9 mouse cellular contexts compared by ENCODE assay signal in the genomic region with DNA sequence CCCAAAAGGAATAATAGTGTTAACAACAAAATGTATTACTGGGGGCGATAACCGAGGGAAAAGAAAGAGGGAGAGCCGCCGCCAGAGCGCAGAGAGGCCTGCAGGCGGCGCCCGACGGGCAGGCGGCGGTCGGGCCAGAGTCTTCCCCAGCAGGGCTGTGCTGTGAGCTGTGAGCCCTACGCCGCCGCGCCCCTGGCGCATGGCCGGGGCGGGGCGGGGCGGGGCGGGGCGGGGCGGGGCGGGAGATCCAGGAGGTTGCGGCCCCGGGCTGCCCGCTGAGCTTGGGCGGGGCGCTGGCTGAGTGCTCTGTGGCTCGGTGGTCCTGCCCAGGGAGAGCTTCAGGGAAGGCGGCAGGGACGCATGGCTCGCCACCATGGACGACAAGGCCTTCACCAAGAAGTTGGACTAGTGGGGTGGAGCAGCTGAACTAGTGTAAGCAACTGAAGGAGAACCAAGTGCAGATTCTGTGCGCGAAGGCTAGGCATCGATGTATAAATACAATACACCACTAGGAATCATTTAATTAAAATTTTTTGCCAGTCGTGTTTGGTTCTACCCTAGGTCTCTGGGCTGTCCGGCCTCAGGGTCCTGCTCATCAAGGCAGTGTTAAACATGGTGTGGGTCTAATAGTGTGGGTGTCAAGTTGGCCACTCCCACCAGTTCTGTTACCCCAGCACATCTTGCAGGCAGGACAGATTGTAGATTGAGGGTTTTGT. TPM values are rescaled to one million over a fixed set of nuclear protein-coding genes. Genes with fewer than 3 reads are reported as not detected.
A peak's percentile ranks its signal among the peaks of the same experiment; 100 is the strongest.
DNase-seq lines count a peak whose midpoint lies in the region; ATAC-seq and TF ChIP-seq lines count a peak whose summit lies in the region.
"Had no signal": no experiment of that assay in that cellular context is flagged by ENCODE, and none has a peak within 500 bp of the region (broad histone marks: within the 10 kb centered on the region; RNA-seq: fewer than 3 reads in every experiment).

No protein-coding gene starts in this region.

- H3K9ac ChIP-seq in ES-Bruce4 (ENCODE audit: low read depth, poor library complexity, severe bottlenecking) = no peak overlapping the region
- H3K9ac ChIP-seq in forebrain, embryonic 15.5 days (replicated peaks) = peak overlapping the region; percentile 37

- peak; percentile 61 for TF ChIP-seq CTCF in ES-Bruce4 (IDR thresholded peaks at IDR 0.05; ENCODE audit: low read depth, low read length)

- no peak for TF ChIP-seq EP300 in ES-Bruce4 (IDR thresholded peaks at IDR 0.05; ENCODE audit: insufficient read depth, low read depth, low read length)

- H3K27ac ChIP-seq in ES-Bruce4 (ENCODE audit: insufficient read depth, low read length) = no peak overlapping the region
- no peak overlapping the region for H3K27ac ChIP-seq in forebrain, embryonic 15.5 days (replicated peaks)

- TF ChIP-seq POLR2A in ES-Bruce4 (IDR thresholded peaks at IDR 0.05; ENCODE audit: insufficient read depth, low read length) = no peak

- H3K27me3 ChIP-seq in ES-Bruce4 (ENCODE audit: control insufficient read depth, insufficient read depth, low read length, poor library complexity, severe bottlenecking) = no peaks in the 10 kb centered on the region; the same call in 1 of the 2 replicates
- no peaks in the 10 kb centered on the region for H3K27me3 ChIP-seq in forebrain, embryonic 15.5 days

- no peaks in the 10 kb centered on the region for H3K4me1 ChIP-seq in ES-Bruce4 (ENCODE audit: control insufficient read depth, insufficient read depth, low read length)
- H3K4me1 ChIP-seq in forebrain, embryonic 15.5 days = no peaks in the 10 kb centered on the region

- H3K4me2 ChIP-seq in forebrain, embryonic 15.5 days (replicated peaks) = peak overlapping the region; percentile 59

- no peaks in the 10 kb centered on the region for H3K9me3 ChIP-seq in ES-Bruce4 (replicated peaks; ENCODE audit: control insufficient read depth, insufficient read depth, low read length, poor library complexity, severe bottlenecking)
- H3K9me3 ChIP-seq in forebrain, embryonic 15.5 days = no peaks in the 10 kb centered on the region

- H3K36me3 ChIP-seq in ES-Bruce4 (ENCODE audit: control insufficient read depth, insufficient read depth, low read length, poor library complexity, severe bottlenecking) = no peaks in the 10 kb centered on the region
- H3K36me3 ChIP-seq in forebrain, embryonic 15.5 days = no peaks in the 10 kb centered on the region

- 4% methylated on average over 40 of the region's 40 CpGs for WGBS in forebrain, embryonic 15.5 days

- peak; percentile 99 for ATAC-seq in forebrain, embryonic 15.5 days (replicated peaks)

- H3K4me3 ChIP-seq in ES-Bruce4 (ENCODE audit: low read depth, low read length) = peak overlapping the region; percentile 36
- H3K4me3 ChIP-seq in forebrain, embryonic 15.5 days = peak overlapping the region; percentile 38

- DNase-seq in adrenal gland, postnatal 36 days = peak; percentile 65 to 70
- peak; percentile 71 for DNase-seq in heart, postnatal 4 days
- DNase-seq in layer of hippocampus, postnatal 10 days (ENCODE audit: low spot score in 2 of 2) = peak; percentile 15 to 50
- peak; percentile 68 for DNase-seq in lung, postnatal 14 days
- peak; percentile 83 for DNase-seq in retina, embryonic 14.5 days (ENCODE audit: low spot score)
- DNase-seq in thymus, postnatal 25 days = peak; percentile 68

RNA-seq across cellular contexts. Expression of gene Ms4a18, which starts 27.3 kb away (rescaled TPM):
- not detected in 2 replicates for polyA plus RNA-seq in ES-Bruce4 (2011; ENCODE audit: insufficient read depth, insufficient read length, low read depth, missing spikeins)
- not detected for total RNA-seq in adrenal gland, postnatal 36 days (2021)
- not detected in 2 replicates for polyA plus RNA-seq in forebrain, embryonic 15.5 days (2015; fragmentation: Nextera tagmentation; extraction: Ambion mirVana)
- not detected for total RNA-seq in heart, postnatal 4 days (2021)
- not detected for total RNA-seq in layer of hippocampus, postnatal 10 days (2021)
- polyA plus RNA-seq: gonadal fat pad, adult 2 months had no signal

RNA-seq across cellular contexts. Expression of gene Ms4a8a, which starts 35.7 kb away (rescaled TPM):
- polyA plus RNA-seq in ES-Bruce4 (2011; ENCODE audit: insufficient read depth, insufficient read length, low read depth, missing spikeins) = not detected in 2 replicates
- total RNA-seq in adrenal gland, postnatal 36 days (2021) = 1 to 10 TPM; 1.4 to 3.9 TPM
- polyA plus RNA-seq in forebrain, embryonic 15.5 days (2015; fragmentation: Nextera tagmentation; extraction: Ambion mirVana) = not detected in 2 replicates
- total RNA-seq in heart, postnatal 4 days (2021) = under 1 TPM; 0.25 to 0.26 TPM
- total RNA-seq in layer of hippocampus, postnatal 10 days (2021) = not detected

RNA-seq across cellular contexts. Expression of gene Ms4a15, which starts 52.1 kb away (rescaled TPM):
- not detected in 2 replicates for polyA plus RNA-seq in ES-Bruce4 (2011; ENCODE audit: insufficient read depth, insufficient read length, low read depth, missing spikeins)
- not detected for total RNA-seq in adrenal gland, postnatal 36 days (2021)
- 0.25 TPM in 1 of 2 replicates, not detected in the other for polyA plus RNA-seq in forebrain, embryonic 15.5 days (2015; fragmentation: Nextera tagmentation; extraction: Ambion mirVana)
- total RNA-seq in heart, postnatal 4 days (2021) = not detected
- not detected for total RNA-seq in layer of hippocampus, postnatal 10 days (2021)
- polyA plus RNA-seq: gonadal fat pad, adult 2 months had no signal

Comparison
In these comparisons a context has a peak if more than half of its experiments do, and no peak if none do; other contexts are left out.
1. DNase-seq: peak in every context shown above with its lines; median percentile 83 in retina, embryonic 14.5 days; 71 in heart, postnatal 4 days; 68 in lung, postnatal 14 days; 68 in thymus, postnatal 25 days; 68 in adrenal gland, postnatal 36 days; 32 in layer of hippocampus, postnatal 10 days.